Mouse (Mus musculus) cerebellum, adult 11 months (tissue): Measurements from ENCODE around the gene Dlx2.

Experiments
- DNase-seq: peaks from one replicate; pipeline ENCODE4 v3.0.0; 2022

Gene Dlx2

DNA sequence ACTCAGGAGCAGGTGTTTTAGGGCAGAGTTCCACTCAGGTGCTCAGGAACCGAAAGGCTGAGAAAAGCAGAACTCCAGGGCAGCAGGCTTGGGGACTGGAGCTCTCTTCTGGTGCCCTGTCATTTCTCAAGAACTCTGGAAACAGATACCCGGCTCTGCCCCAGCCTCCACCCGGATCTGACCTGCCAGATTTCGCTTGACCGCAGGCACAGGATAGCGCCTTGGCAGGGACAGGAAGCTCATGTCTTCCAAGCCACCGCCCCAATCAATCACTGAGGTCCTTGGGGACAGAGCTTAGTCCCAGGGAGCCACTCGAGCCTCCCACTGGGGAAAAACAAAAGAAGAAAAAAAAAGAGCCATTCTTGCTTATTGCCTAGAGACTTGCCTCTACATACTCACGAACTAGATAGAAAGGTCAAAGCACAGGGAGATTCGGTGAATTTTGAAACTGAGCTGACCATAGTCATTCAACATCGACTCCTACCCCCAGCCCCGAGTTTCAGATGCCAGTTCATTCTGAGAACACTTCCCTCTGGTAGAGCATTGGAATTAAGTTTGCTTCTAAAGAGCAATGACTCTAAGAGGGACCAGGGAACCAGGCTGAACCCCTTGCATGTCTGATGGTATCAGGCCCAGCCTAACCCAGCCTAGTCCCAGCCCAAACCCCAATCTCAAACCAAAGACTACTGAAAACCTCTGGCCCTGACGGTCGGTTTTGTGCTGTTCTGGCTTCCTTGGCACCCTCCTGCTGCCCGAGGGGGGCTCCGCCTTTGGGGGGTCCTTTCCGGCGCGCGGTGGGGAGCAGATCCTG is 12.1 kb downstream of the Dlx2 start:
- DNase-seq, result no peak

DNA sequence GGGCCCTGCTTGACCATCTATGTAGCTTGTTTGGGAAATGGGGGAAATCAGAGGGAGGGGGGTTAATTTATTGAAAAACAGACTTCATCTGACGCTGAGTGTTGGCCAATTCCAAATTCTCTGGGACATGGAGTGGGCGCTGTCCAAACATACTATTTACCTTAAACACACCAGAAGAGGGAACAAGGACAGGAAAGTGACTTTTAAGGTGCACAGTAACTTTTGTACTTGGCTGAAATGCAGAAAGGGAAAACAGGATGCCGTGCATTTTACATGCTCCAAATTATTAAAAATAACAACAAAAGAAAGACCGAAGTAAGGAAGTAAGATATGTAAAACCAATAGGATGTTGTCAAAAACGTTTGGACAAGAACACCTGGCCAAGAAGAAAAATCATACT is 13.5 kb downstream of the Dlx2 start:
- DNase-seq, result no peak

DNA sequence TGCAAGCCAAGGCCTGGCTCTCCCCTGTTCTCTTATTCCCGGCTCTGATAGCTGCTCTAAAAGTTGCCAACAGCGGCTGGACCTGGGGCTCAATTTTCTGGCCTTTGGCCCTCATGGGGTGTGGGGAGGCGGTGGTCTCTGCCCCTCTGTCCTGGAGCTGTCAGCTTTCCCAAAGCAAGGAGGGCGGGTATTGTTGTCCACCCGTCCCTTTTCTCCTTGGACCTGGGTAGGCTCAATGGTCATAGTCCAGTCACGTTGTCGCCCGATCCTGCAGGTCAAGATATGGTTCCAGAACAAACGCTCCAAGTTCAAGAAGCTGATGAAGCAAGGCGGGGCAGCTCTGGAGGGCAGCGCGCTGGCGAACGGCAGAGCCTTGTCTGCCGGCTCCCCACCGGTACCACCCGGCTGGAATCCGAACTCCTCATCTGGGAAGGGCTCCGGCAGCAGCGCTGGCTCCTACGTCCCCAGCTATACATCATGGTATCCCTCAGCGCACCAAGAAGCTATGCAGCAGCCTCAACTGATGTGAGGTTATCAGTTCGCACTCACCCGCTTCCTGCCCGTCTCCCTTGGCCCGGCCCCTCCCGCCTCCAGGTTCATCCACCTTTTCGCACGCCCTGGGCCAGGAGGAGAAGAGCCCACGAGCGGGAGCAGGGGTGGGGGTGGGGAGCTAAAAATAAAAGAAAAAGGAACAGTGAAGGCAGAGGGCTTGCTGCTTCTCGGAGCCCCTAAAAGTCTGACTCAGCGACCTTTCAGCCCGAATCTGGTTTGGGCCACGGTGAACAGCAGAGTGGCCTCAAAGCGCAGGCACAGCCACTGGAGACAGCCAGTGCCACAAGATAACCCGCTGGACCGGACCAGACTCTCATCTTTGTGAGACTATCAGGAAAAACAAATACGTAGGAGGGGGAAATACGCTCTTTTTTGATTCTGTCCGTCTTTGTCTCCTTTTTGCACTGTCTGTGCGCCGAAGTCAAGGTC is 14.3 kb downstream of the Dlx2 start:
- no peak for DNase-seq

DNA sequence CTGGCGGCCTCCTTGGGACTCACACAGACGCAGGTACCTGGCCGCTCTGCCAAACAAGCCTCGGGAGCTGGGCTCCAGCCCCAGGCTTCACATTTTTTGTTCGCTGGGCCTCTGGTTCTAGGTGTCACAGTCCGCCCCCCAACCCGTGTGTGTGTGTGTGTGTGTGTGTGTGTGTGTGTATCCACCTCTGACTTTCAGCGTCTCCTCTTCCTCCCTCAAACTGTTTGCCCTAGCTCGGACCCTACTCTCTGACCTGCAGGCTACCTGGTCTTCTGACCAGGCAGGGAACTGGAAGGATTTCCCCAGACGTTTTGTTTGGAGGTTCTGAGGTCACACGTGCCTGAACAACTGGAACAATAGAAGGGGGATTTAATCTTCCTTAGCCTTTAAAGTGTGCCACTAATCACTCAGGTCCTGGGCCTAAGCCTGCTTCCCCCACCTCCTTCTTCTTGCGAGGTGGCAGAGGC is 15.4 kb downstream of the Dlx2 start:
- DNase-seq, result no peak

DNA sequence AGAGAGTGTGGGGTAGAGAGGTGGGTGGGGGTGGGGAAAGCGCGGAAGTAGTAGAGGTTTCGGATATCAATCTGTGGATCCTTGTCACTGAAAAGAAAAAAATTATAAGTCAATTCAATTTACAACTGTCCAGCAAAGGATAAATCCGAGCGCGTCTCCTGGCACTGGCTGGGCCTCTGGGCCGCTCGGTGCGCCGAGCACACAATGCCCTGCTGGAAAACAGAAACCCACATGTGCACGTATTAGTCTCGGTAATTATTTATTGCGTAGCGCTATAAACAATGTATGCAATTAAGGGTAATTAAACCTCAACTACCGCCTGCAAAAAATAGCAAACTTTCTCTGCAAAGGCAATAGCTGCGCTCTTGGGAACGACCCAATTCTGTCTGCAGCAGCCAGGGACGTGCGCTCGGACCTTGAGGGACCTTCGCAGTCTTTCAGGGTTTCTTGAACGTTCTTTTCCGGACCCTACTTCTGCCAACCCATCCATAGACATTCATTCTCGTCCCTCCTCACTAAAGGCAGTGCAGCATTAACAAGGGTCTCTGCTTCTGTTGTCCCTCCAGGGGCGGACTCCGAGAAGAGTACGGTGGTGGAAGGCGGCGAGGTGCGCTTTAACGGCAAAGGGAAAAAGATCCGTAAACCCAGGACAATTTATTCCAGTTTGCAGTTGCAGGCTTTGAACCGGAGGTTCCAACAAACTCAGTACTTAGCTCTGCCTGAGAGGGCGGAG is 16.0 kb downstream of the Dlx2 start:
- DNase-seq, result no peak

DNA sequence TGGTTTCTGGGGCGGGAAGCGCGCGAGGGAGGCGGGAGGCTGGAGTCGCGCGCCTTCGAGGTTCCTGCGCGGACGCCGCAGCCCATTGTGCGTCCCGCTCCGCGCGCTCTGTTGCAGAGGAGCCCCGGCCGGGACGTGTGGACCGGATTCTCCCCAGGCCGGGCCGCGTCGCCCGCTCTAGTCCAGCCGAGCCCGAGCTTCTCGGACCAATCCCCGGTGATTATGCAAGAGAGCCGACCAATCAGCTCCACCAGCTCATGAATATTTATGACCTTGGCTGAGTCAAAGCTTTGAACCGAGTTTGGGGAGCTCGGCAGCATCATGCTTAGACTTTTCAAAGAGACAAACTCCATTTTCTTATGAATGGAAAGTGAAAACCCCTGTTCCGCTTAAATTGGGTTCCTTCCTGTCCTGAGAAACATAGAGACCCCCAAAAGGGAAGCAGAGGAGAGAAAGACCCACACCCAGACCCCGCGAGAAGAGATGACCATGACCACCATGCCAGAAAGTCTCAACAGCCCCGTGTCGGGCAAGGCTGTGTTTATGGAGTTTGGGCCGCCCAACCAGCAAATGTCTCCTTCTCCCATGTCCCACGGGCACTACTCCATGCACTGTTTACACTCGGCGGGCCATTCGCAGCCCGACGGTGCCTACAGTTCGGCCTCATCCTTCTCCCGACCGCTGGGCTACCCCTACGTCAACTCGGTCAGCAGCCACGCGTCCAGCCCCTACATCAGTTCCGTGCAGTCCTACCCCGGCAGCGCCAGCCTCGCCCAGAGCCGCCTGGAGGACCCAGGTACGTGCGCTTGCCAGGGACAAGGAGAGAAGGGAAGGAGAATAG is 16.8 kb downstream of the Dlx2 start:
- no peak for DNase-seq

DNA sequence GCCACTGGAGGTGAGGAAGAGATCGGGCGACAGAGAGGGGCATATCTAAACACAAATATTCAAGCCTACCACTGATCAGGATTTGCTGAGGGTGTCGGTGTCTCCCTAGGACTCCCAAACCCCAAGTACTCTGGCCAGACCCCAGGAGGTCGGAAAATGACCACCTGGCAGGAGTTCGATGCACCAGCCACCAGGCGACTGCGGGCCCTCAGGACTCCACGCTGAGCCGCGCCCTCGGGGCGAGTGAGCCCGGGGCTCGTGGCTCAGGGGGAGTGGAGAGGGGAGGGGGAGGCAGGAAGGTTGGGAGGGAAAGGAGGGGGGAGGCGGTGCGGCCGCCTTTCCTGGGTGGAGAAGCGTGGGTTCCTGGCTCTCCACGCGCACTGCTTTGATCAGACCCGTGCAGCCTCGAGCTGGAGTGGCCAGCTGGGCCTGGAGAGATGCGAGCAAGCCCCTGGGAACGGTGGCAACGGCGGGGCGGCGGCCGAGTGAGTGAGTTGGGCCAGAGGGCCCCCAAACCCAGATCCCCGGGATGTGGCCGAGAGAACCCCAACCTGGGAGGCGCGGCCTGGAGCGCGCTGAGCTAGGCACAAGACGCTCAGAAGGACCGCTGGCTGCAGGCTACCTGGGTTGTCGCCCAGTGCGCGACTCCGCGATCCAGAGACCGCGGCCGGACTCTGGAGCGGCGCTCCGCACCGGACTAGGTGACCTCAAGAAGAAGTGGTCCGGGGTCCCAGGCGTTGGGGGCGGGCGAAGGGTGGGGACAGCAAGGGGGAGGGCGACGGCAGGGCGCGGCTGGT is 17.6 kb downstream of the Dlx2 start:
- no peak for DNase-seq

DNA sequence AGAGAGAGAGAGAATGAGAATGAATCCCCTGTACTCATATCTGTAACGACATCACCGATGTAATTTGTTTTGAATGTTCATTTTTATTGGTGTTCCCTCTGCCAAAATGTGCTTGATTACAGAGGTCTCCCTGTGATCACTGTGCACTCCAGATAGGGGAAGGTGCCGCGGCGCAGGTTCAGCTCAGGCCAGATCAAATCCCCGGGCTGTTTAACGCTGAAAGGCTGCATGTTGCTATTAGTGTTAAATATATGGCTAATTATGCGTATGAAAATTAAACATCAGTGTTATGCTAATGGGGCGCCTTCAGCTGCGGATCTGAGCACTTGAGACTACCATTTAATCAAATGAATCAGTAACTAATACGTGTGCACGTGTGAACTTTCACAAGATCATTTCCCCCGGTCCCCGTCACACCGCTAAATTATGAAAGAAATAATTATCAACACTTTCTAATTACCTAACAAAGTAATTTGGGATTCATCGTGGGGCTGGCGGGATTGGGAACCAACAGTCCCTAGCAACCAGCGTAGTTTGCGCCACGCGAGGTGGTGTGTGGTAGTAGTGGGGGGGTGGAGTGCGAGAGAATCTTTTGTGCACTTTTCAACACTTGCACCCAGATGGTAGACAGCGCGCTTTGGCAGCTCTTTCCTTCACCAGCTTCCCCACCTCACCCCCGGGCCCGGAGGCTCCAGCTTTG is 18.4 kb downstream of the Dlx2 start, which contains the start of gene Dlx1:
Gene Dlx1, plus strand, starts transcription at position 100 of the 700 bp plus-strand sequence.
- DNase-seq, result no peak

DNA sequence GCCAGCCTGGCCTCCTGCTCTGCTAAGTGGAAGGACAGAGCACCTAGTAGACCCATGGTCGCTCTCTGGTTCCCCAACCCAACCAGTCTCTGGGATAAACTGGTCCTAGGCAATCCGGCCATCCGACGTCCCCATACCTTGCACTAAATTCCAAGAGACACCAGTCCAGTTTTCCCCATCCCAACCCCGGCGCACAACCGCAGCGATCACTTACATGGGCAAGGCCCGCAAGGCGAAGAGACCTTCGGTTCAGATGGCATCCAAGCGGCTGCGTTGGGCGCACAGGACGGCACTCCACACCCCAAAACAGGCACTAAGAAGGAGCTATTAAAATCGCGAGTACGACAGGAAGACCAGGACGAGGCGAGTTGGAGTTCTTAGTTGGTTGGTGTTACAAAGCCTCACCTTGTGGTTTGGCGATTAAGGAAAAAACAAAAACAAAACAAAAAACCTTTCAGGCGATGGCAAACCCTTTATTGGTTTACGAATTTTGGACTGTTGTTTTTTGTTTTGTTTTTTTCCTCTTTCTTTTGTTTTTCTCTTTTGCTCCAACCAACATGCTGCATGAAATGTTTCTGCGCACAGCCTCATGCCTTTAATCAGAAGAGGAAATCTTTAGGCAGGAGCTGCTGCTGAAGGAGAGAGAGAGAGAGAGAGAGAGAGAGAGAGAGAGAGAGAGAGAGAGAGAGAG is 19.1 kb downstream of the Dlx2 start:
- DNase-seq, result no peak

DNA sequence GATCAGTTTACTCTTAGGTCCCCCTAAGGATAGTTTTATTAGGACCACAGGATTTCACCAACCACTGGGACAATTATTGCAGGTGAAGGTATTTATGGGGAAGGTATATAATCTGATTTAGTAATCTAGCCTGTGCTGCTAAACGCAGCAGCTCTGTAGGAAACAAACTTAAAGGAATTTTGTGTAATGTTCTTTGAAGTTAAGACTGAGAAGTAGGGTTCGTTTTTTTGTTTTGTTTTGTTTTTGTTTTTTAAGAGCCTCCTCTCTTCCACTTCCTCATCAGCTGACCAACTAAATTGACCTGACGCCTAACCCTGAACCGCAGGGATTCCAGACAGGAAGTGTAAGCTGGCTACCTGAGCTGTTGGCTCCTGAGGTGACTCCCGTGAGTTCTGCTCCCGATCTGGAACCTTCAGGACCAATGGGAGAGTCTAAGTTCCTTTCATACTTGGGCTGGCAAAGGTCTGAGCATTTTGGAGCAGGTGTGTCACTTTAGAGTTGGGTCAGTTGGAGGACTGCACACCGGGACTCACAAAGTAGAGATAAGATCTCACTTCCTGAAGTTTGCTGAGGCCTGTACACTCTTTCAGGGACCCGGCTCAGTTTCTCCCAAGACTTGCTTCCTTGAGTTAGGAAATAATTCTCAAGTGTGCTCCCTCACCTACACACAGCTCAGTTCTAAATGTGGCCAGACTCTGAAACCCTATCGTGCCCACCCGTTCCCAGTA is 19.8 kb downstream of the Dlx2 start:
- no peak for DNase-seq

DNA sequence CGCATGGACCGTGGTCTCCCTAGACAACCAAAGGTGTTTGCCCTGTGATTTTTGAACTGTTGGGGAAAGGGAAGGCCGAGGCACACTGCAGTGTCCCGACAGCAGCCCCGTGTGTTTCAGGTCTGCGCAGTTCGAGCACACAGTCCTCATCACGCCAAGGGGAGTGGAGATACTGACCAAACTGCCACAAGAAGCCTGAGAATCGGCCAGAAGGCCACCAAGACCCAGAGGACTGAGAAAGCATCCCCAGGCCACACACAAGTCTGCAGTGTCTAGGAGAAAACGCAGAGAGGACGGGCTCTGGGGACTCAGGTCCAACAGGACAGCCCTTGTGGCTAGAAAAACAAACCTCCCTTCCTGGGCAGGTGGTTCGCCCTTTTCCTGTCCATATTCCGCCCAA is 21.8 kb downstream of the Dlx2 start:
- no peak for DNase-seq

DNA sequence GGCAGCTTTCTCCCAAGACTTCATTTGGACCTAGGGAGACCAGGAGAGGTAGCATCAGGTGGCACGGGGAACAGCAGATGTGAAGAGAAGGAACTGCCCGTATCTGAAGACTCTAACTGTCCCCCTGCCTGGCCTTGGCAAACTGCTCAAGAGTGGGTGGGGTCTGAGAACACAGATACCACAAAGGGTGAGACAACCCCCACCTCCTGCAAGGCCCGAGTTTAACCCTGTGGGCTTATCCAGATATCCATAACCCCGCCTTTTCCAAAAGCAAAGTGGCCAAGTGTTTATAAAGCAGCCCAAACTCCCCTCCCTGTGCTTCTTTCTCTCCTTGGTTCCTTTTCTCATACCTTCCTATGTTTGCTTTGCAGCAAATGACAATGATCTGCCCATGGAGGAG is 23.1 kb downstream of the Dlx2 start:
- no peak for DNase-seq

DNA sequence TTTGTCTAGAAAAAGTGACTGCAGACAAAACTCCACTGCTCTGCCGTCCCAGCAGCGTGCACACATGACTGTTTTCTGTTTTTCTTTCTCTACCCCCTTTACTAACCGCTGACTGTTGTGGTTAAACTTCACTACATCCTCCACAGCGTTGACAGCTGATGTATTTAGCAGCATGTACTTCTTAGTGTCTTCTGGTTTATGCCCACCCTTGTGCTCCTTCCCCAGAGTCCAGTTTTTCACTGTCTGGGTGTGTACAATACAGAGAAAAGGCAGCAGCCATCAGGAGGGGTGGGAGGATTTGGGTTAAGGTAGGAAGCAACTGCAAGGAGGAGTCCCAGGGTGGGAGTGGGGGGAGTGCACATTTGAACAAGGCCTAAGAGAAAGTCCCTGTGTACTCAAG is 23.7 kb downstream of the Dlx2 start:
- no peak for DNase-seq

DNA sequence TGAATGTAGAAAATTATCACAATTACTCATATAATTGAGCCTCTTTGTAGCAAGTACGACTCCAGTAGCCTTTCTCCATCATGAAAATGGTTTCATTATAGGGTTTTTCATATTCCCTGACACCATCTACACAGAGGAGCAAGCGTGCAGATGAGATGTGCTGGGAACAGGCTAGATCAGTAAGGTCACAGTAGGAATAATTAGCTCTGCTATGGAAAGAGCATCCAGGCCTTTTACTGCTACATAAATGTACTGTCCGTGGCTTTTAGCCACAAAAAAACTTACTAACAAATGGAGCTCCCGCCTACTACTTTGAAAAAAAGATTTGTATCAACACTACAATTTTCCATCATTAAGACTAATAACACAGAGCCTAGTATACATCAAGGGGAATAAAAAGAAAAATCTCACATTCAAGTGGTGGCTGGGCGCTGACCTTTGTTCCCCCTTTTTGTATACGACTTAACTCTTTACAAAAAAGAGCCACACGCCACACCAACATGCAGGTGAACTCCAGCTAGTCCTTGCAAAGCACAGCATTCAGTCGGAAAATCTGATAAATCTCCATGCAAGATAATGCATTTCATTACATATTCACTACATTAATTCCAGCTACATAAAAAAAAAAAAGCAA is 29.0 kb downstream of the Dlx2 start:
- no peak for DNase-seq

DNA sequence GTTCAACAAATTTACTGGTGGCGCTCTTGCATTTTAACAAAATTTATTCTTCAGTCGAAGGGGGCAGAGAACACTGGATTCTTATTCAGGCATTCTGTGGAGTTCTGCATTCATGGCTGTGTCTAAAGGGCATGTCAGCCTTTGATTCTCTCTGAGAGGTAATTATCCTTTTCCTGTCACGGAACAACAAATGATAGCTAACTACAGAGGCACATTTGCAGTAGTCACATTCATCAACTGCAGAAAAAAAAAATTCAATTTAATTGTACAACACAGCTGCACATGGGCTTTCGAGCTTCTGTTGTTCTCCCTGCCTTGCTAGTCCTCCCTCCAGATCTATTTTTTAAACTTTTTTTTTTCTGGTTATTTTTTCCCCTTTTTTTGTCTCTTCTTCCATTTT is 29.6 kb downstream of the Dlx2 start:
- DNase-seq, result no peak

DNA sequence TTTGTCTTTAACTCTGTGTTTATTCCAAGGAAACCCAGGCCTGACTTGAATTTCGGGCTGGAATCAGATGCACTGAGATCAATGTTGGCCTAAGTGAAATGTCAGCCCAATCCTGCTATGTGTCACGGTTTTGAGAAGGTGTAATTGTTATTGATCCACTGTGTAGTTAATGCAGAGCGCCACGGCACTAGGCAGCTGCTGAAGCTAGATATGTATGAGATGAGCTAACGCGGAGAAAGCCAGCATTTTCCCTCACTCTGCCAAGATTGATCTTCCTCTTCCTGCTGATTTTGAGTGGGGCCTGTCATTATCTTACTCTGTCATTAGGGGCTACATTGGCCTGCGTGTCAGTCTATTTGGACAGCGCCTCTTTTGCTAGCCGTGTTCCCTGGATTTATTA is 34.2 kb downstream of the Dlx2 start:
- no peak for DNase-seq

DNA sequence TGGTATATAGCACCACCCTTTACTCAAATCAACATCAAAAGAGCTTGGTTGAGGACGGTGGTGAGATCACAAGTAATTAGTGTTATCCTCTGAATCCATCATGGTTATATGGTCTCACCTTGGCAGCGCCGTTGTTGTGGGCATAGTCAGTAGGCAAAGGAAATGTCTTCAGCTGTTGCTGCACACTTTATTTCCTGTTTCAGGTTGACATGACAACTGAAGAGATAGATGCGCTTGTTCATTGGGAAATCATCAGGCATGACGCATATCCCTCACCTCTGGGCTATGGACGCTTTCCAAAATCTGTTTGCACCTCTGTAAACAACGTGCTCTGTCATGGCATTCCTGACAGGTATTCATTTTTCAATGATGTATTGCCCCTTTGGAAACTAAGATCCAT is 35.3 kb downstream of the Dlx2 start:
- DNase-seq, result no peak

DNA sequence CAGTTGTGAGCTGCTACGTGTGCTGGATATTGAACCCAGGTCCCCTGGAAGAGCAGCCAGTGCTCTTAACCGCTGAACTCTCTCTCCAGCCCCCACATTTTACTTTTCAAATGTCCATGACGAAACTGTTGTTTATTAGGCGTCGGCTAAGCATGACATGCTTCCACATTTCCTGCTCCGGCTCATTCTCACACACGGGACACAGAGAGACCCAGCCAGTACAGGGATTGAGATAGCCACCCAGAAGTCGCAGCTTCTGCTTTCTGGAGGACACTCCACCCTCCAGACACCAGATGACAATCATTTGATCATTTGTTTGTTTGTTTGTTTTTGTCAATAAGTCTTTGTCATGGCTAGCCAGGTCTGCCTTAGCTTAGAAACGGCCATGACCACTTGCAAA is 41.7 kb downstream of the Dlx2 start:
- no peak for DNase-seq
